Comparison of ENCODE assay signal across 8 mouse cellular contexts in the genomic region with DNA sequence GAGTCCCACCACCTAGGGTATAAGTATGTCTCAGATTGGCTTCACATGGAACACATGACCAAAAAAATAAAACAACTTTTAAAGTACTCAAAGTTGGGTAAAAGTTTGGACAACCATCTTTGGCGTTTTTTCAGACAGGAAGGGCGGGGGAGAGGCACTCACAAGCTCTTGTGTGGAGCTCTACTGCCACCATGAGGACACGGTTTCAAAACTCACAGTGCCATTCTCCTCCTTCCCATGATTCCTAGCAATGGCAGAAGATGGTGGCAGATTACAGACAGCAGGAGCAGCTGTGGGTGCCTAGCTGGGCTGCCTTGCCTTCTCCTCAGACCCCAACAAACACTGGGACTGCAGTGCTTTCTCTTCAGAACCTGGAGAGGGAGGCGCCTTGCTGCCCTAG.
DNase-seq lines count a peak whose midpoint lies in the region; ATAC-seq and TF ChIP-seq lines count a peak whose summit lies in the region.
"Not testable (repeated sequence)": the region's sequence is repeated elsewhere in the genome, so short reads cannot be mapped to it uniquely, and the experiment has no call there.

No protein-coding gene starts in this region.

- H3K9me3 ChIP-seq in heart, embryonic 13.5 days; lung, postnatal 0 days (ENCODE audit: low read length); stomach, embryonic 16.5 days (replicated peaks; ENCODE audit: control insufficient read depth, low read length): not testable (repeated sequence)

- H3K4me2 ChIP-seq in heart, embryonic 13.5 days, result peak overlapping the region; percentile 49
- 0 out of 2 replicates have a peak overlapping the region, but pooled peaks have one; percentile 19 for H3K4me2 ChIP-seq in lung, postnatal 0 days (replicated peaks; ENCODE audit: low read depth, low read length)
- peak overlapping the region; percentile 31; the same call in 1 of the 2 replicates for H3K4me2 ChIP-seq in stomach, embryonic 16.5 days (ENCODE audit: low read depth, low read length)

- not testable (repeated sequence) for TF ChIP-seq EP300 in lung, postnatal 0 days (IDR thresholded peaks at IDR 0.05)

- intact Hi-C loops in left cerebral cortex, adult 2 months (cut with DNase I), result not testable (repeated sequence)

- TF ChIP-seq CTCF in left cerebral cortex, adult 2 months (IDR thresholded peaks at IDR 0.05), result peak; percentile 40
- peak; percentile 54 for TF ChIP-seq CTCF in lung, postnatal 0 days (IDR thresholded peaks at IDR 0.05)

- not testable (repeated sequence) for H3K27me3 ChIP-seq in heart, embryonic 13.5 days (replicated peaks); lung, postnatal 0 days (replicated peaks; ENCODE audit: insufficient read depth, low read length); stomach, embryonic 16.5 days (ENCODE audit: control insufficient read depth, insufficient read depth, low read length)

- H3K9ac ChIP-seq in heart, embryonic 13.5 days; lung, postnatal 0 days (replicated peaks; ENCODE audit: low read depth); stomach, embryonic 16.5 days (ENCODE audit: low read length): not testable (repeated sequence)

- WGBS in heart, embryonic 13.5 days, result 64% methylated on average over 4 of the region's 4 CpGs
- WGBS in lung, postnatal 0 days, result 56% methylated on average over 4 of the region's 4 CpGs
- WGBS in stomach, embryonic 16.5 days, result 81% methylated on average over 4 of the region's 4 CpGs

- not testable (repeated sequence) for ATAC-seq in heart, embryonic 13.5 days (ENCODE audit: extremely low read depth, insufficient number of reproducible peaks, low FRiP score, low TSS enrichment); stomach, embryonic 16.5 days (ENCODE audit: insufficient read depth, low FRiP score)
- peak; percentile 43 for ATAC-seq in lung, postnatal 0 days

- not testable (repeated sequence) for H3K4me1 ChIP-seq in heart, embryonic 13.5 days; lung, postnatal 0 days (ENCODE audit: insufficient read depth, low read depth, low read length); stomach, embryonic 16.5 days (ENCODE audit: control insufficient read depth, insufficient read depth, low read length)

- H3K36me3 ChIP-seq in heart, embryonic 13.5 days, result peaks cover 27% of the 10 kb centered on the region
- H3K36me3 ChIP-seq in lung, postnatal 0 days (ENCODE audit: insufficient read depth, low read length); stomach, embryonic 16.5 days (ENCODE audit: control insufficient read depth, insufficient read depth, low read length): not testable (repeated sequence)

- H3K27ac ChIP-seq in heart, embryonic 13.5 days (replicated peaks); lung, postnatal 0 days (ENCODE audit: low read length); stomach, embryonic 16.5 days (ENCODE audit: low read length): not testable (repeated sequence)
- peak overlapping the region; percentile 86 for H3K27ac ChIP-seq in left cerebral cortex, adult 2 months

- DNase-seq in CD4-positive, CD25-positive, alpha-beta regulatory T cell, adult 2 months (ENCODE audit: low read depth, low spot score), result peak; percentile 30
- DNase-seq in cerebellum, adult 8-10 months, result peak; percentile 63
- DNase-seq in induced T-regulatory cell, adult 2 months (ENCODE audit: low read depth), result peak; percentile 21
- peak in 1 of 2 experiments; percentile 74 for DNase-seq in left cerebral cortex, adult 2 months (ENCODE audit: extremely low spot score in 1 of 2, low spot score in 2 of 2)
- not testable (repeated sequence) for DNase-seq in lung, postnatal 0 days (ENCODE audit: low spot score)
- peak; percentile 15 for DNase-seq in naive thymus-derived CD4-positive, alpha-beta T cell, adult 2 months (ENCODE audit: low read depth)

- H3K4me3 ChIP-seq in heart, embryonic 13.5 days, result peak overlapping the region; percentile 24; the same call in 1 of the 2 replicates
- H3K4me3 ChIP-seq in left cerebral cortex, adult 2 months, result peak overlapping the region; percentile 33; the same call in 1 of the 2 replicates
- not testable (repeated sequence) for H3K4me3 ChIP-seq in lung, postnatal 0 days (ENCODE audit: low read depth, low read length)
- peak overlapping the region; percentile 21; the same call in 1 of the 2 replicates for H3K4me3 ChIP-seq in stomach, embryonic 16.5 days (replicated peaks; ENCODE audit: low read length)
